Mouse (Mus musculus): Measurements from ENCODE around the gene Mapk8ip3. TPM values are rescaled to one million over a fixed set of nuclear protein-coding genes. Genes with fewer than 3 reads are reported as not detected.
A peak's percentile ranks its signal among the peaks of the same experiment; 100 is the strongest.

The Mapk8ip3 gene
- polyA plus RNA-seq, 1 experiment: 357 TPM

- no peak for DNase-seq (ENCODE audit: extremely low spot score in 1 of 2, low spot score in 1 of 2)
Observed at GRCm38 (mm10) chr17:24851381-24852125, 85.2 kb downstream of the Mapk8ip3 start.

DNA sequence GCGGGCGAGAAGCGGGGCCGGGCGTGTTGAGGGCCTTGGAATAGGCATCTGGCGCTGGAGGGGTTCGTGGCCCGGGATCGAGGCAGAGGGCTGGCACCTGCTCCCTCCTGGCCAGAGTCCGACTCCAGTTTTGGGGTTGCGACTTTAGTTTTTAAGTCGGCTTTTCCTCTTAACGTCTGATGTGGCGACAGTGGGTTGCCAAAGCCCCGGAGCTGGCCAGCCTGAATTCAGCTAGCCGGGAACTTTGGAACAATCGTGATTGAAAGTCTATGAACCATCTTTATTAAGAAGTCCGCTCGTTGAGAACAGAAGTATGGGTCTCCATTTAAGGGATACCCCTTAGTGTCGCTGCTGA lies 86.0 kb downstream of the Mapk8ip3 start:
- no peak for DNase-seq (ENCODE audit: extremely low spot score in 1 of 2, low spot score in 1 of 2)

- peak; percentile 97 for DNase-seq (ENCODE audit: extremely low spot score in 1 of 2, low spot score in 1 of 2)
Observed at GRCm38 (mm10) chr17:24850065-24850772, 86.6 kb downstream of the Mapk8ip3 start, which contains the start of gene Fahd1. Fahd1 (minus strand) TSS chr17:24850364.

DNA sequence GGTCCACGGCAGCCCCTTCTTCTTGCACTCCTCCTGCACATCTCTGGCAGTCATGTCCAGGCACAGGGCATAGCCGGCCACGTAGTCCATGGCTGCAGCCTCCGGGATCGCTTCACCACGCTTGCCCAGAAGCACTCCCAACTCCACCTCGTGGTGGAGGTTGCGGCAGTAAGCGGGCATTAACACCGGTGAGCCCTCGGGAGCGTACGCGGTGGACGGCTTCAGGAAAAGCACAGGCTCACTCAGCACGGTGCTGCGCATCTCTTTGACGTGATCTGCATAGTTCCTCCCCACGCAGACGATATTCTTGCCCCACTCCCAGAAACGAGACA lies 87.1 kb downstream of the Mapk8ip3 start:
- DNase-seq (ENCODE audit: extremely low spot score in 1 of 2, low spot score in 1 of 2): no peak

DNA sequence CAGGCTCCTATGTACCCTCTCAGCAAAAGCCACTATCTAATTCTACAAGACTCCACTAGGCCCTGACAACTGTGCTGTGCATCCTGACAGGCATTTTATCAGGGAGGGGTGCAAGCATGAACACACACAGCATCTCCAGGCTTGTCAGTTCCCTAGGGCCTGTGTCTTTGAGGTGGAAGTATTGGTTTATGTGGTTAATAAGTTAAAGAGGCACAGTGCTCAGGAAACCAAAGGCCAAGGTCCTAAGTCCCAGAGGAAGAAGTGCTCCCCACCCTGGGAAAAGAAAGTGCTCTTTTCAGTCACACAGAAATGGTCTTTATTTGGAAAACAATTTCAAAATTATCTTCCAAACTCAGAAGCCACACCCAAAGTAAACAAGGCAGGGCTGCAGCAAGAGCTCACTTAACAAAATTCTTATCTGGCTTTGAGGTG lies 88.2 kb downstream of the Mapk8ip3 start:
- no peak for DNase-seq (ENCODE audit: extremely low spot score in 1 of 2, low spot score in 1 of 2)

DNA sequence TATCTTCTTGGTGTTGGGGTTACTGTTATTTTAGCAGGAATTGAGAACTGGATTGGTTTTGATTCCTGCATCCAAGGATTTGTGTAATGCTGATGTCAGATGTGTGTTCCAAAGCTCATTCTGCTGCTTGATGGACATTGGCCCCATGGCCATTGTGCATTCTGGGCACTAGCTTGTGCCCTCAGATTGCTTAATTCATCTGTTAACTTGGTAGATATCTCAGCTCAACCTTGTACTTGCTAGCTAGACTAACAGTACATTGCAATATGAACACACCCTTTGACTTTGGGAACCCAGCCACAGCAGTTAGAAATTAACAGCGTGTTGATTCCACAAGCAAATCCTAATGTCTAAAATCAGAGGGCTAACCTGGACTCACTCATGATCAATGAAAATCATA lies 89.4 kb downstream of the Mapk8ip3 start:
- no peak for DNase-seq (ENCODE audit: extremely low spot score in 1 of 2, low spot score in 1 of 2)

DNA sequence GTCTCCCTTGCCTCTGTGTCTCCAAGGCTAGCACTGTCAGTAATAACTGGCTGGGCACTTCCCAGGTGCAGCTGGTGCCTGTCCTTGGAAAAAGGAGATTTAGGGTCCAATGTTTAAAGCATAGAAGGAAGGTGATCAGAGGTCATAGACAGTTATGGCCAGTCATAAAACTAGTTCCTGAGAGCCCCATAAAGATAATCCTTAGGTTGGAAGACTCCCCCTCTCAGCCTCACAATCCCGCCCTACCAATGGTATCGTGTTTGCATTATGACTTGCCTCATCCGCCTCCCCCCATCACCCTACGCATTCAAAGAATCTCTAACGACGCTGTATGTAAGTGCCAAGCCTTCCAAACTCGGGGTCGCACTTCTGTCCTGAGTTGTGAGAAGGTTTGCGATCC lies 92.3 kb downstream of the Mapk8ip3 start:
- no peak for DNase-seq (ENCODE audit: extremely low spot score in 1 of 2, low spot score in 1 of 2)

DNA sequence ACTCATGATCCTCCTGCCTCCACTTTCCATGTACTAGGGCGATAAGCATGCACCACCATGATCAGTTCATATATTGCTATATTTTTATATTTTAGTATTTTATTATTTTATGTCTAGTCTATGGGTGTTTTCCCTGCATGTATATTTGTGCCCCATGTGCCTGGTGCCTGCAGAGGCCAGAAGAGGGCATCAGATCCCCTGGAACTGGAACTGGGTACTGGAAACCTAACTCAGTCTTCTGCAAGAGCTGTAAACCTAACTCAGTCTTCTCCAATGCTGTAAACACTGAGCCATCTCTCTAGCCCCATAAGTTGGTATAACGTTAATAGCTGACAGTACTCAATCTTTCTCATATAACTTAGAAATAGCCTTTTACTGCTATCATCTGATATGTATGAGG lies 94.1 kb downstream of the Mapk8ip3 start:
- DNase-seq (ENCODE audit: extremely low spot score in 1 of 2, low spot score in 1 of 2): no peak

Other genes with a start within 250 kb of the Mapk8ip3 start
- 170 and 183 TPM in 2 replicates for gene Syngr3, start 247.0 kb downstream of the Mapk8ip3 start, polyA plus RNA-seq (2012; rRNA removed)
- 22.6 and 24.1 TPM in 2 replicates for gene Gfer, start 240.8 kb downstream of the Mapk8ip3 start, polyA plus RNA-seq (2012; rRNA removed)
- gene Noxo1, start 240.7 kb downstream of the Mapk8ip3 start, polyA plus RNA-seq (2012; rRNA removed): 5.9 and 6.7 TPM in 2 replicates
- 56.1 and 56.2 TPM in 2 replicates for gene Tbl3, start 229.3 kb downstream of the Mapk8ip3 start, polyA plus RNA-seq (2012; rRNA removed)
- gene Rnf151, start 218.9 kb downstream of the Mapk8ip3 start, polyA plus RNA-seq (2012; rRNA removed): 0.11 and 0.38 TPM in 2 replicates
- 967 and 1,066 TPM in 2 replicates for gene Rps2, start 218.9 kb downstream of the Mapk8ip3 start, polyA plus RNA-seq (2012; rRNA removed)
- 445 and 493 TPM in 2 replicates for gene Ndufb10, start 212.5 kb downstream of the Mapk8ip3 start, polyA plus RNA-seq (2012; rRNA removed)
- 0.56 and 0.65 TPM in 2 replicates for gene Rpl3l, start 209.2 kb downstream of the Mapk8ip3 start, polyA plus RNA-seq (2012; rRNA removed)
- 32.7 and 37.7 TPM in 2 replicates for gene Msrb1, start 200.3 kb downstream of the Mapk8ip3 start, polyA plus RNA-seq (2012; rRNA removed)
- 0.66 and 0.78 TPM in 2 replicates for gene Hs3st6, start 184.0 kb downstream of the Mapk8ip3 start, polyA plus RNA-seq (2012; rRNA removed)
- gene Meiob, start 132.7 kb downstream of the Mapk8ip3 start, polyA plus RNA-seq (2012; rRNA removed): not detected in 2 replicates
- 125 and 142 TPM in 2 replicates for gene Hagh, start 96.8 kb downstream of the Mapk8ip3 start, polyA plus RNA-seq (2012; rRNA removed)
- gene Fahd1, start 86.6 kb downstream of the Mapk8ip3 start, polyA plus RNA-seq (2012; rRNA removed): 23.5 and 26.0 TPM in 2 replicates
- 0.06 and 0.16 TPM in 2 replicates for gene Igfals, start 71.0 kb downstream of the Mapk8ip3 start, polyA plus RNA-seq (2012; rRNA removed)
- gene Nubp2, start 50.6 kb downstream of the Mapk8ip3 start, polyA plus RNA-seq (2012; rRNA removed): 29.0 and 31.4 TPM in 2 replicates
- gene Spsb3, start 50.3 kb downstream of the Mapk8ip3 start, polyA plus RNA-seq (2012; rRNA removed): 69.1 and 78.1 TPM in 2 replicates
- 63.7 and 67.9 TPM in 2 replicates for gene Eme2, start 41.9 kb downstream of the Mapk8ip3 start, polyA plus RNA-seq (2012; rRNA removed)
- gene Mrps34, start 41.9 kb downstream of the Mapk8ip3 start, polyA plus RNA-seq (2012; rRNA removed): 111 and 127 TPM in 2 replicates
- gene Nme3, start 40.5 kb downstream of the Mapk8ip3 start, polyA plus RNA-seq (2012; rRNA removed): 76.8 and 81.6 TPM in 2 replicates
- gene Jpt2, start 23.7 kb upstream of the Mapk8ip3 start, polyA plus RNA-seq (2012; rRNA removed): 4.6 and 6.3 TPM in 2 replicates
- 21.5 and 22.2 TPM in 2 replicates for gene Cramp1l, start 78.8 kb upstream of the Mapk8ip3 start, polyA plus RNA-seq (2012; rRNA removed)
- gene Ift140, start 79.1 kb upstream of the Mapk8ip3 start, polyA plus RNA-seq (2012; rRNA removed): 19.0 and 23.6 TPM in 2 replicates
- gene Tmem204, start 146.6 kb upstream of the Mapk8ip3 start, polyA plus RNA-seq (2012; rRNA removed): 16.2 and 16.3 TPM in 2 replicates
- gene Telo2, start 179.0 kb upstream of the Mapk8ip3 start, polyA plus RNA-seq (2012; rRNA removed): 19.0 and 27.2 TPM in 2 replicates
- 0.08 and 0.16 TPM in 2 replicates for gene Ptx4, start 183.8 kb upstream of the Mapk8ip3 start, polyA plus RNA-seq (2012; rRNA removed)
- 45.6 and 51.4 TPM in 2 replicates for gene Clcn7, start 196.4 kb upstream of the Mapk8ip3 start, polyA plus RNA-seq (2012; rRNA removed)
- 0.04 TPM in 1 of 2 replicates, not detected in the other for gene Ccdc154, start 225.5 kb upstream of the Mapk8ip3 start, polyA plus RNA-seq (2012; rRNA removed)
- not detected in 2 replicates for gene Gm38655, start 238.5 kb upstream of the Mapk8ip3 start, polyA plus RNA-seq (2012; rRNA removed)
- gene BC003965, start 247.6 kb upstream of the Mapk8ip3 start, polyA plus RNA-seq (2012; rRNA removed): 21.9 and 23.4 TPM in 2 replicates

Measured in frontal cortex, adult 2 months (tissue).